Mouse (Mus musculus) midbrain, embryonic 11.5 days (tissue): ENCODE data around the gene Rbsn. TPM values are rescaled to one million over a fixed set of nuclear protein-coding genes. Genes with fewer than 3 reads are reported as not detected.

ENCODE experiments used
- polyA plus RNA-seq: library from polyadenylated mRNA; unstranded; fragments of >200 nt; fragmentation: Nextera tagmentation; extraction: Ambion mirVana; gene quantifications from 2 replicates; pipeline ENCODE4 v1.2.1, GENCODE M21; 2014

Gene Rbsn
- polyA plus RNA-seq, 1 experiment from 2014 or later = 15.8 TPM

Other genes starting within 250 kb of the Rbsn start
- 3.5 and 4.0 TPM in 2 replicates for gene Fgd5, start 236.0 kb downstream of the Rbsn start, polyA plus RNA-seq
- 20.0 and 20.4 TPM in 2 replicates for gene Nr2c2, start 123.5 kb downstream of the Rbsn start, polyA plus RNA-seq
- gene Mrps25, start 30.9 kb downstream of the Rbsn start, polyA plus RNA-seq = 79.2 and 86.8 TPM in 2 replicates
- gene Trh, start 29.7 kb upstream of the Rbsn start, polyA plus RNA-seq = 6.6 and 11.1 TPM in 2 replicates